Mouse (Mus musculus) CD4-positive, CD25-positive, alpha-beta regulatory T cell, adult 2 months (primary cell): ENCODE results near the gene Gspt1.

Experiments used
- DNase-seq: peaks from one replicate; pipeline ENCODE4 v3.0.0-alpha.2; 2012; ENCODE audit warnings: low read depth, low spot score

Gspt1 gene

DNA sequence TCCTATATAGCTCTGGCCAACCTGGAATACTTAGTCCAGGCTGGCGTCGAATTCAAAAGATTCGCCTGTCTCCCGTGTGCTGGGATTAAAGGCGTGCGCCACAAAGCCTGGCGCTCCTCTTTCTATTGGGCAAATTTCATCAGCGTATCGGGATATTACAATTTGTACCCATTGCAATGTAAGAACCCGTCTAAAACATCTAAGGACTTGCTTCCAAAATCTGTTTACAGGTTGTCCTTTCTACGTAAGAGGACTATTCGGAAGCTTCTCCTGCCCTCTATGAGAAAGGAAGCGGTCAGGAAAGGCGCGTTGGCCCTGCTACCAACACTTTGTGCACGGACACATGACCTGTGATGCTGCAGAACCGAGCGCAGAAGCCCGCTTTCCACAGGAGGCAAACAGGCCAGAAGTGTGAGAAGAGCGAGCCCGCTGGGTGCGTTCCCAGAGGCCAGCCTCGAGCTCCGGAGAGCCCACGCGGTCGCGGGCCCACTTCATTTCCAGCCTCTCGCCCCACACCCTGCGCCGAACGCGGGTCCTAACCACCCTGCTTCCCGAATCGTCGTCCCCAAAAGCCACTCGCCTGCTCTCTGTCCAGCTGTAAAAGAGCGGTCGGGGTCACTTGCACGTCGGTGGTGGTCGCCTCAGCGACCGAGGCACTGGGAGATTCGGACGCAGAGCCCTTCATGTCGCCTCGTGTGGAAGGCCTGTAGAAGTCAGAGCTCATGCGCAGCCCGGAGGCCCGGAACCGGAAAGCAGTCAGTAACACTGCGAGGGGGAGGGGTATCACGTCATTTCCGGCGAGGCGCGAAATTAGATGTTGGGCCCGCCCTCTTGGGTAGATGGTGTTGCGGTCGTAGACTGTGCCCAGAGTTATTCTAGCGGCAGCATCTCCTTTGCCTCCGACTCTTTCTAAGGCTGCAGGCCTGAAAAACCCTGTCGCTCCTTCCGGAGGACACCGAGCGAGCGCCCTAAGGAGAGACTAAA lies 51.3 kb downstream of the Gspt1 start, which contains the start of gene Rsl1d1:
TSS of gene Rsl1d1 (minus strand) at position 761 of the 984 bp plus-strand sequence.
- DNase-seq: peak; percentile 98

DNA sequence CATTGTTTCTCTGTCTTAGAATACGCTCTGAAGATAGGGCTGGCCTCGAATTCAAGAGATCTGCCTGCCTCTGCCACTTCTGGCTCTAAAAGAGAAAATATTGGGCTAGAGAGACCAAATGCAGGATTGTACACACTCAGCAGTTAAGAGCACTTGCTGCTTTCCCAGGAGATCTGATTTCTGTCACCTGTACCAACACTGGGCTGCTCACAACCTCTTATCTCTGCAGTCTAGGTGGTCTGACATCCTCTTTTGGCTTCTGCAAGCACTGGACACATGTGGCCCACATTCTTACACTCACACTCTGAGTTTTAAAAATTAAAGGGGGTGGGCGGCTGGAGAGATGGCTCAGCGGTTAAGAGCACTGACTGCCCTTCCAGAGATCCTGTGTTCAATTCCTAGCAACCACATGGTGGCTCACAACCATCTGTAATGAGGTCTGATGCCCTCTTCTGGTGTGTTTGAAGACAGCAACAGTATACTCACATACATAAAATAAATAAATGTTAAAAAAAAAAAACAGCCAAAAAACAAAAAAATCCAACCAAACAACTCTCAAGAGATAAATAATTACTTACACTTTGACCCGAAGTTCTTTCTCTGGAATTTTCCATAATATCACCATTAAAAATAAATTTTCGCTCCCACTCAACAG lies 52.3 kb downstream of the Gspt1 start:
- no peak for DNase-seq

DNA sequence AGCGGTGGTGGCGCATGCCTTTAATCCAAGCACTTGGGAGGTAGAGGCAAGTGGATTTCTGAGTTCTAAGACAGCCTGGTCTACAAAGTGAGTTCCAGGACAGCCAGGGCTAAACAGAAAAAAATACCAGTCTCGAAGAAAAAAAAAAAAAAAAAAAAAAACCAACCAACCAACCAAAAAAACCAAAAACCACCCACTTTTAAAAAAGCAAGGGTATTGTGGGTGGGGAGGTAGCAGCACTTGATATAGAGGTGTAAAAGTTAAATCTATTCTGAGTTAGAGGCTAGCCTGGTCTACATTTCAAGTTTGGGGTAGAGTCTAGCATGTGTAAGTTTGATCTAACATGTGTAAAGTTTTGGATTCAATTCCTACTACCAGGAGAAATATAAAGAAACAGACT lies 53.9 kb downstream of the Gspt1 start:
- DNase-seq: no peak

DNA sequence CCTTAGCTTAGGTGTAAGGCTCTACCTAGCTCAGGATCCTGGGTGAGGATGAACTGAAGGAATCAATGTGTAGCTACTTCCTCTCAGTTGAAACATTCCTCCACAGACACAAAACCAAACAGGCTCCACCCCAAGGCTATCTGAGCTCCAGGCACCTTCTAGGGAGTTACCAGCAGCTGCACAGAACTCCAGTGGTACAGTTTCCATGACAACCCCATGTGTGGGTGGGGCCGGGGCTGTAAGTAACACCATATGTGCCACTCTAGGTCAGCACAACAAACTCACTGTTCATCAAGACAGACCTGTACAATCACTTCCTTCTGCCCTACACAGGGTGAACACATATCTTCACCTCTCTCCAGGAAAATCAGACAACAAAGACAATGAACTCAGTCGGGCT lies 55.7 kb downstream of the Gspt1 start:
- peak; percentile 13 for DNase-seq

DNA sequence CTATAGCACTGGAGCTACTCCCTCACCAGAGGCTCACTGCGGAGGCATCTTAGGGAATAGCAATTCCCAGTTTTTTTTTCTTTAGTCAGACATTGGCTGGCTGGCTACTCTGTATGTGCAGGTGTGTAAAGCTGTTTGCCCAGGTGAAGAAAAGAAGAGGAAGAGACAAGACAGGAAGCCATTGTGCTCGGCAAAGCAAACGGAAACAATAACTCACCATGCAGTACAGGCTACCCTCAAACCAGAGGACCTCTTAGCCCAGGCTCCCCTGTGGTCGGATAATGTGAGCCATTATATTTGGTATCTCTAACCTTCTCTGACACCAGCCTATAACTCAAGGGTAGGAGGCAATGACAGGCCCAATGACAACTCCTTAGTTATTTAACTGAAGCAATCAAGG lies 57.1 kb downstream of the Gspt1 start:
- no peak for DNase-seq

DNA sequence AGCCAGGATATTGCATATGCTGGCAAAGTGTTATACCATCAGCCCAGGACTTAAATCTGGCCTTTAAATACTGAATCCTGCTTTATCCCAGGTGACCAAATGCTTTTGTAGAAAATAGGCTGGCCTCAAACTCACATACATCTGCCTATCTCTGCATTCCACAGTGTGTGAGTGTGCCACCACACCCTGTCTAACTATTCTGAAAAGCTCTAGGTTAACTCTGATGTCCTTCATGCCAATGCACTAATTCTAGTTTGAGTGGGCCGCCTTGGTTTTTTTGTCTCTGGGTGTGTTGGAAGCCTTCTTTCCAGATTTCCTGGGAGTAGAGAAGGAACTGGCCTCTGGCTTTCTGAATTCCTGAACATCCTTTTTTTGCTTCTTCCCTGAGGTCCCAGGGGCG lies 60.9 kb downstream of the Gspt1 start:
- DNase-seq: no peak

DNA sequence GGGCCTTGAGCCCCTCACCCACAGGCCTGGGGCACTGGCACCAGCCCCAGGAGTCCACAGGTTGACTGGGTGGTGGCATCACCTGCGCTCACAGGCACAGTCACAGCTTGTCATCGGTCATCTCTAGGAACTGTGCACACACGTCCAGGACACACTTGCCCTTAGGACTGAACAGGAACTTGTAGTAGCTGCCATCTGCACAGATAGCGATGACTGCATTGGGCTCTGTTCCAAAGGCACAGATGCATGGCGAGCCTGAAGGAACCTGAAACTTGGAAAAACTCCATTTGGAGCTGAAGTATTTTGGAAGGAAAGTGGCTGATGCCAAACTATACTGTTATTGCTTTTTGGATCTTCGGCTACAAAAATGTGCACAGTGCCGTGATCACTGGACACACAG lies 64.0 kb downstream of the Gspt1 start:
- no peak for DNase-seq

DNA sequence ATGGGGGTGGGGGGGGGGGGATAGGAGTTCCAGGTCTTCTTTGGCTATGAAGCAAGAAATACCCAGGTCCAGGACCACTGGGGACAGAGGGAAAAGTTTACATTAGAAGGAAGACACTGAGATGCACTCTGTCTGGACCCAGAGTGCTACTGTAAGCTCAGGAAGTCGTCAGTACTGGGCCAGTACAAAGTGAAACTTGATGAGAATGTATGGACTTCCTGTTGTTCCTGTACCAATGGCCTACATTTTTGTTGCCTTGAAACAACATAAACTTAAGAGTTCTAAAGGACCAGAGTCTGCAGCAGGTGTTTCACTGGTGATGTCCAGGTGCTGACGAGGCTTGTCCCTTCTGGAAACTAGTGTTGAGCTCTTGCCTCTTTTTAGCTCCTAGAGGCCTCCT lies 76.7 kb downstream of the Gspt1 start:
- peak; percentile 48 for DNase-seq

DNA sequence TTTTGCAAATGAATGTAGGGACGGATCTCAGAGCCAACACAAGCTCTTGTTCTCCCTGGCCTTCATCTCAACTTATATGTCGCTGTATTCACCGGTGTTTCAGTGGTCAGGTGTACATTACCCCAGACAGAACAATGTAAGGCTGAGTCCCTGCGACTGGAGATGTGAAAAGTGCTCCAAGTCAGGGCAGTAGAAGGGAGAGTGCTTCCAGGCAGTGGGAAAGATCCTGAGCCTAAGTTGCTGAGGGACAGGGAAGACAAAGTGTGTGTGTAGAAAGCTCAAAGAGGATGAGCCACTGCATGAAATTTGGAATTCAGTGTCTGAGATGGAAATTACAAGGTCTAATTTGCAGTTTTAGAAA lies 77.3 kb downstream of the Gspt1 start:
- no peak for DNase-seq

DNA sequence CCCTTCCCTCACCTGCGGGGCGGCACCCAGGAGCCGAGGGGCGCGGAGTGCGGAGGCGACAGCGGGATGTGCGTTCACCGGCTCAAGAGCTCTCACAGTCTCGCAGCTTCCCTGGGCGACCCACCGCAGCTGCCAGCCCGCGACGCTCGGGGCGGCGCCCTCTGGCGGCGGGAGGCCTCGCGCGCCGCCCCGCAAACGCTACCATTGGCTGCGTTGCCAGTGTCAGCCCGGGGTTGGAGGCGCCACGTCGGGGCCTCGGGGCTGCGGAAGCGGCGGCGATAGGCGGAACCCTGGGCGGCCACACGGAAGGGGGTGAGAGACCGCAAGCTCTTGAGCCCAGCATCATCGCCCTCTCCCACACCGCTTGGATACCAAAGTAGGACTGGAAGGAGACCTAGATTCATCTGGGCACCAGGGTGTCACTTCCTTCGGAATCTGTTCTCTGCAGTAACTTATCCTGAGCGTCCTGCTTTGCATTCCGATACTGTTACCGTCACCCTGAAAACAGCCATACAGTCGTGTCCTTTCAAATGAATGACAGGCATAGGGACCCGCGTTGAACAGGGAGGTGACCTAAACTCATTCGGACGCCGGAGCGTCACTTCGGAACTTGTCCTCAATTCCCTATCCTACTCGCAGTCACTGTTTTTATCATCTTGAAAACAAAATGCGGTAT lies 77.8 kb downstream of the Gspt1 start, which contains the start of gene Zc3h7a:
TSS of gene Zc3h7a (minus strand) at position 186 of the 676 bp plus-strand sequence.
- DNase-seq: peak; percentile 95

DNA sequence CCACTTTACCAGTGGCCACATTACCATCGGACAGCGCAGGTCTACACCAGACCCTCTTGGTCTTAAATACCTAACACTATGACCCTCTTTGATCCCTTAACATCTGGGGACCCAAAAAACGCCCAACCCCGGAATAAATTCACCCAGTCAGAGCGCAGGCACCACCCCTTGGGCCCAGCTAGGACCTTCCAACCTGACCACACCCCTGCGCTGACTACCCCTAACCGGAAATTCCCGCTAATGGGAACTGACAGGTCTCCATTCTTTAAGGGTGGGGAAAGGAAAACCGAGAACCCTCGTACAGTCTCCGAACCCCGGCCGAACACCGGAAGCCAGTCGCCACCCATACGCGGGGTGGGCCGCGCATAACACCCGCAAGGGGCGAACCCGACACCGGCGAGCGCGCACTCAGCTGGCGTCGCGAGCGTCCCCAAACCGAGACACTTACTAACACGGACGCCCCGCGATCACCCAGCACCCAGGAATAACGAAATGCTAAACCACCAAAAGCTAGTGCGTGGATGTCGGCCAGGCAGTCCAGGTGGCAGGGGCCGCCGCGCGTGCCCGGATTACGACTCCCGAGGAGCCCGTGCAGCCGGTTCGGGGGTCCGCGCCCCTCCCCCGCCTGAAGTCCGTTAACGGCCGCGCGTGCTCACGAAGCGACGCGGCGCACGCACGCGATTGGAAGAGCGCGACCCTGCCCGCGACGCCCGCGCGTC lies 78.5 kb downstream of the Gspt1 start:
- DNase-seq: peak; percentile 67

DNA sequence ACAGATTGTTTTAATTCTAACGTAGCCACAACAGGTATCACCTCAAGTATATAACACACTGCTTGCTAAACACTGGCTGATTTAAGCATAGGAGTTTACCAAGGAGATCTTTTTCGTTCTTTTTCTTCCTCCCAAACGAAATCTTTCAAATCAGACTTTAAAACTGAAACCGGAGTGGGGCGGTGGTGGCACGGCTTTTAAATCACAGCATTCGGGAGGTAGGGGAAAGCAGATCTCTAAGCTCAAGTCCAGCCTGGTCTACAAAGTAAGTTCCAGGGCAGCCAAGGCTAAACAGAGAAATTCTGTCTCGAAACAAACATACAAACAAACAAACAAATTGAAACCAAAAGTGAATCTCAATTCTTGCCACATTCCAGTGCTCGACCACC lies 79.0 kb downstream of the Gspt1 start:
- DNase-seq: peak; percentile 33

DNA sequence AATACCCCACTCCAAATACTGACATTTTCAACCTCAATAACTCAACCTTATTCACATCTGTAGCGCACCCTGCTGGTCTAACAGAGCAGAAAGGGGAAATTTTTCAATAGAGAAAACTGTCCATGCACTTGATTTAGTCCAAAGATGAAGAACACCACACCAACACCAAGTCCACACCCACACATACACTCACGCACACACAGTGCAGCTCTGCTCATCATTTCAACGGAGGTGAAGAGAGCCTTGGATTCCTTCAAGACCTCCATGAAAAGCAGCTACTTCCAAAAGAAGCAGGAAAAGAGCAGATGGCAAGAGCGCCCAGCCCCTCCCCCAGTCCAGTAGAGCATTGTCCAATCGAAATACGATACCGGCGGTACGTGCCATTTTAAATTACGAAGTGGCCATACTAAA lies 79.4 kb downstream of the Gspt1 start:
- peak; percentile 78 for DNase-seq

DNA sequence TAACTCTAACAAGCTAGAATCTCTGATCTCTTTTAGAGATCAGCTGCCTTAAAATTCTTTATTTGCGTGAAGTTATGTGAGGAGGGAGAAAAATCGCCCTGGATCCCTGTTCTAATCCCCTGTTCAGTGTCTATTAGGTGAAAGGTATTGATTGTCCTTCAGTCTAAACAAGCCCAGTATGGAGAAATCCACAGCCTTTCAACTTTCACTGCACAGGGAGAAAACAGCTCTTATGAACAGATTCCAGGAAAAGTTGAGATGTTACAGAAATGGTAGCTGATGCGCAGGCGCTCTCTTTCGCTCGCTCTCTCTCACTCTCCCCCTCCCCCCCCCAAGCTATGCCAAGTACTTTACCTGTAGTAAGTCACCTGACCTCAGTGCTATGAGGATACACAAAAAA lies 82.4 kb downstream of the Gspt1 start:
- DNase-seq: no peak
